Mouse (Mus musculus) small intestine, adult 2 months (tissue): Measurements from ENCODE around the gene Efnb3. TPM values are rescaled to one million over a fixed set of nuclear protein-coding genes. Genes with fewer than 3 reads are reported as not detected.

Source experiments
- H3K27ac ChIP-seq: fragments of 200-500 bp; 2 replicates; pipeline ENCODE4 v1.5.1; 2012; ENCODE audit warnings: low read depth, low read length, control low read depth, inconsistent platforms; ENCODE audit not compliant: insufficient read depth
- H3K27me3 ChIP-seq: fragments of 200-500 bp; 2 replicates; pipeline ENCODE4 v1.6.1; 2012; ENCODE audit warnings: mild to moderate bottlenecking, moderate library complexity, low read length, inconsistent platforms; ENCODE audit not compliant: control insufficient read depth, insufficient read depth
- H3K36me3 ChIP-seq: fragments of 200-500 bp; 2 replicates; pipeline ENCODE4 v1.6.1; 2012; ENCODE audit warnings: mild to moderate bottlenecking, low read length, control low read depth, inconsistent platforms; ENCODE audit not compliant: control insufficient read depth, insufficient read depth
- H3K4me1 ChIP-seq: fragments of 200-500 bp; 2 replicates; pipeline ENCODE4 v1.6.1; 2012; ENCODE audit warnings: low read length, inconsistent platforms, mixed read lengths; ENCODE audit not compliant: control insufficient read depth, insufficient read depth, insufficient read length
- H3K4me3 ChIP-seq: fragments of 200-500 bp; 2 replicates; pipeline ENCODE4 v1.5.1; 2012; ENCODE audit warnings: low read depth, mild to moderate bottlenecking, control low read depth, inconsistent platforms, low read length, moderate library complexity
- CTCF ChIP-seq: fragments of 200-500 bp; IDR thresholded peaks from 2 replicates; pipeline ENCODE4 v1.5.1; 2012; ENCODE audit warnings: low read depth, mild to moderate bottlenecking, control low read depth, inconsistent platforms, low read length, moderate library complexity, mixed read lengths; ENCODE audit not compliant: insufficient replicate concordance, insufficient read length; ENCODE audit errors: extremely low read depth
- POLR2A ChIP-seq: fragments of 200-500 bp; IDR thresholded peaks from 2 replicates; pipeline ENCODE4 v1.6.1; 2012; ENCODE audit warnings: low read depth, mild to moderate bottlenecking, control low read depth, inconsistent platforms, low read length, moderate library complexity
- WGBS: fragments of 180-500 bp; shearing (Covaris S2); methylation state at CpG from one replicate; pipeline ENCODE4 v1.1.7; 2018; 5-methylcytosine and 5-hydroxymethylcytosine counted together
- polyA plus RNA-seq: library from polyadenylated mRNA; depleted of rRNA; stranded (reverse); fragments of >200 nt; gene quantifications from 2 replicates; pipeline ENCODE4 v1.2.3, GENCODE M21; 2012

Gene Efnb3
- polyA plus RNA-seq, 1 experiment = 1.5 TPM

GRCm38 (mm10) chr11:69525661-69526060 lies 34.3 kb downstream of the Efnb3 start:
- 87% methylated on average over 9 of the region's 9 CpGs for WGBS
- Histone ChIP-seq H3K27me3 (no peaks in the 10 kb centered on the region), H3K4me1 (no peaks in the 10 kb centered on the region), H3K27ac (no peak overlapping the region), H3K4me3 (no peak overlapping the region), H3K36me3 (no peaks in the 10 kb centered on the region)
- no peak for TF ChIP-seq CTCF
- no peak for TF ChIP-seq POLR2A

DNA sequence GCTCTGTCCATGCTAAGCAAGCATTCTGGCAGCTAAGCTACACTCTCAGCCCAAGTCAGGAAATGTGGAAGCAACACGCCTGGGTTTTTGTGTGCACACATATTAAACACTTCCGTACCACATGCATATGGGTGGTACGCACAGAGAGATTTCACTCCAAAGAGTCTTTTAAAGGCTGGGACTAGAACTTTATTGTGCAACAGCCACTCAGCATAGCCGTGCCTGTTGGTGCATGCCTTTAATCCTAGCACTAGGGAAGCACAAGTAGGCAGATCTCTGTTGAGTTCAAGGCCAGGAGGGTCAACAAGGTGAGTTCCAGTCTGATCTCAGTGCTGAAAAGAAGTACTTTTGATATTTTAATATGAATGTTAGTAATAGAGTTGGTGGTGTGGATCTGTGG lies 36.4 kb downstream of the Efnb3 start:
- TF ChIP-seq CTCF (no peak), POLR2A (no peak)
- no peak overlapping the region for H3K4me3 ChIP-seq
- H3K27me3 ChIP-seq = no peaks in the 10 kb centered on the region
- no peak overlapping the region for H3K27ac ChIP-seq
- 90% methylated on average over 4 of the region's 4 CpGs for WGBS
- no peaks in the 10 kb centered on the region for H3K36me3 ChIP-seq
- no peaks in the 10 kb centered on the region for H3K4me1 ChIP-seq

- no peak overlapping the region for H3K27ac ChIP-seq
- no peaks in the 10 kb centered on the region for H3K36me3 ChIP-seq
- H3K4me3 ChIP-seq = no peak overlapping the region
- no peak for TF ChIP-seq CTCF
- no peak for TF ChIP-seq POLR2A
- H3K4me1 ChIP-seq = no peaks in the 10 kb centered on the region
- no peaks in the 10 kb centered on the region for H3K27me3 ChIP-seq
- 79% methylated on average over 9 of the region's 9 CpGs for WGBS
These were observed 38.4 kb downstream of the Efnb3 start for GRCm38 (mm10) chr11:69521526-69522149.

DNA sequence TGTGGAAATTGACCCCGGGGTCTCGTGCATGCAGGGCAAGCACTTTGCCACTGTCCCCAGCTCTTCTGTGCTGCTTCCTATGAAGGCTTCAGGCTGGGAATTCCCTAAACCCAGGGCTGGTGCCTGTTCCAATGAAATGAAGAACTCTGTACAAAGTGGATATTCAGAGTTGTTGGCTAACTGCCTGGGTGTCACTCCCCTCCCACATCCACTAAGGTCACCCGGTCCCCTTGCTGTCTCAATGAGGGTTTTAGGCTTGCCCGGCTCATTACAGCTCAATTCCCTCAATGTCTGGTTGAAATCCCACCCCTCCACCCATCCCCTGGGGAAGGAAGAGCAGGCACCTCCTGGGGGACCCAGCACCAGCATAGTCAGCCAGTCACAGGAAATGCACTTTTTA lies 40.0 kb downstream of the Efnb3 start:
- TF ChIP-seq CTCF (no peak), POLR2A (no peak)
- WGBS = 75% methylated on average over 4 of the region's 4 CpGs
- no peaks in the 10 kb centered on the region for H3K36me3 ChIP-seq

GRCm38 (mm10) chr11:69516661-69517060 lies 43.3 kb downstream of the Efnb3 start:
- no peaks in the 10 kb centered on the region for H3K27me3 ChIP-seq
- no peak overlapping the region for H3K27ac ChIP-seq
- WGBS = 70% methylated on average over 3 of the region's 3 CpGs
- TF ChIP-seq POLR2A = no peak
- no peak for TF ChIP-seq CTCF
- H3K36me3 ChIP-seq = no peaks in the 10 kb centered on the region
- peak overlapping the region; percentile 26; the same call in 1 of the 2 replicates for H3K4me3 ChIP-seq
- H3K4me1 ChIP-seq = no peaks in the 10 kb centered on the region

More for the DNA sequence above, 40.0 kb downstream of the Efnb3 start:
- H3K4me3 ChIP-seq = no peak overlapping the region
- no peaks in the 10 kb centered on the region for H3K4me1 ChIP-seq
- H3K27ac ChIP-seq = no peak overlapping the region
- H3K27me3 ChIP-seq = no peaks in the 10 kb centered on the region

GRCm38 (mm10) chr11:69516151-69516640 lies 43.8 kb downstream of the Efnb3 start:
- H3K27me3 ChIP-seq = no peaks in the 10 kb centered on the region
- H3K4me3 ChIP-seq = peak overlapping the region; percentile 26; the same call in 1 of the 2 replicates
- H3K4me1 ChIP-seq = no peaks in the 10 kb centered on the region
- H3K36me3 ChIP-seq = no peaks in the 10 kb centered on the region
- no peak overlapping the region for H3K27ac ChIP-seq
- TF ChIP-seq POLR2A (no peak), CTCF (no peak)
- WGBS = 65% methylated on average over 15 of the region's 15 CpGs

- TF ChIP-seq POLR2A (no peak), CTCF (0 out of 2 replicates have a peak, but pooled peaks have one; percentile 19)
- 9% methylated on average over 6 of the region's 6 CpGs for WGBS
- H3K4me3 ChIP-seq = no peak overlapping the region
- no peaks in the 10 kb centered on the region for H3K27me3 ChIP-seq
- H3K27ac ChIP-seq = no peak overlapping the region
- H3K36me3 ChIP-seq = no peaks in the 10 kb centered on the region
- no peaks in the 10 kb centered on the region for H3K4me1 ChIP-seq
These were observed 46.2 kb downstream of the Efnb3 start for GRCm38 (mm10) chr11:69513840-69514239.
